Mouse (Mus musculus): ENCODE measurements at regions not wholly inside any gene's neighbourhood (a gene's known extent, or its start where the extent isn't known, plus 50 kb on each side); places are given as distances from the start of the nearest gene placed in this dataset.

GRCm38 (mm10) chr4:72688842-72689241 is 163.6 kb downstream of the Aldoart1 start:
- H3K27me3 ChIP-seq (replicated peaks): no peaks in the 10 kb centered on the region
- H3K4me3 ChIP-seq (replicated peaks): no peak overlapping the region
- no peak for TF ChIP-seq FLI1 (IDR thresholded peaks at IDR 0.05; ENCODE audit: low read length)
- no peak for TF ChIP-seq GATA1 (IDR thresholded peaks at IDR 0.05; ENCODE audit: borderline replicate concordance, low read length)
- H3K9me3 ChIP-seq: no peaks in the 10 kb centered on the region
- no peaks in the 10 kb centered on the region for H3K4me1 ChIP-seq
- H3K36me3 ChIP-seq (replicated peaks; ENCODE audit: low read length): no peaks in the 10 kb centered on the region

- H3K4me3 ChIP-seq (replicated peaks): no peak overlapping the region
- H3K4me1 ChIP-seq: no peaks in the 10 kb centered on the region
- no peaks in the 10 kb centered on the region for H3K36me3 ChIP-seq (replicated peaks; ENCODE audit: low read length)
- TF ChIP-seq GATA1 (IDR thresholded peaks at IDR 0.05; ENCODE audit: borderline replicate concordance, low read length) (no peak), FLI1 (IDR thresholded peaks at IDR 0.05; ENCODE audit: low read length) (no peak)
- peaks cover 4% of the 10 kb centered on the region; the same call in 1 of the 2 replicates for H3K9me3 ChIP-seq
- no peaks in the 10 kb centered on the region for H3K27me3 ChIP-seq (replicated peaks)
Measured at GRCm38 (mm10) chr4:72674006-72674405, 178.4 kb downstream of the Aldoart1 start.

GRCm38 (mm10) chr4:72671652-72672411 is 180.6 kb downstream of the Aldoart1 start:
- Histone ChIP-seq H3K4me1 (no peaks in the 10 kb centered on the region), H3K36me3 (replicated peaks; ENCODE audit: low read length) (no peaks in the 10 kb centered on the region)
- TF ChIP-seq GATA1 (IDR thresholded peaks at IDR 0.05; ENCODE audit: borderline replicate concordance, low read length) (no peak), FLI1 (IDR thresholded peaks at IDR 0.05; ENCODE audit: low read length) (no peak)

GRCm38 (mm10) chr4:72669827-72670494 is 182.5 kb downstream of the Aldoart1 start:
- no peaks in the 10 kb centered on the region for H3K36me3 ChIP-seq (replicated peaks; ENCODE audit: low read length)
- peaks cover 4% of the 10 kb centered on the region; the same call in 1 of the 2 replicates for H3K9me3 ChIP-seq
- no peaks in the 10 kb centered on the region for H3K4me1 ChIP-seq
- TF ChIP-seq FLI1 (IDR thresholded peaks at IDR 0.05; ENCODE audit: low read length) (no peak), GATA1 (IDR thresholded peaks at IDR 0.05; ENCODE audit: borderline replicate concordance, low read length) (no peak)
- H3K4me3 ChIP-seq (replicated peaks): no peak overlapping the region
- H3K27me3 ChIP-seq (replicated peaks): no peaks in the 10 kb centered on the region

More at GRCm38 (mm10) chr4:72671652-72672411, 180.6 kb downstream of the Aldoart1 start:
- Histone ChIP-seq H3K4me3 (replicated peaks) (no peak overlapping the region), H3K9me3 (peaks cover 4% of the 10 kb centered on the region; the same call in 1 of the 2 replicates), H3K27me3 (replicated peaks) (no peaks in the 10 kb centered on the region)

GRCm38 (mm10) chr4:72664379-72664778 is 188.1 kb downstream of the Aldoart1 start:
- H3K4me3 ChIP-seq (replicated peaks): no peak overlapping the region
- H3K9me3 ChIP-seq: no peaks in the 10 kb centered on the region
- H3K36me3 ChIP-seq (replicated peaks; ENCODE audit: low read length): no peaks in the 10 kb centered on the region

GRCm38 (mm10) chr4:72662477-72662876 is 190.0 kb downstream of the Aldoart1 start:
- H3K4me3 ChIP-seq (replicated peaks): no peak overlapping the region
- no peaks in the 10 kb centered on the region for H3K4me1 ChIP-seq
- no peaks in the 10 kb centered on the region for H3K27me3 ChIP-seq (replicated peaks)
- no peaks in the 10 kb centered on the region for H3K9me3 ChIP-seq
- no peaks in the 10 kb centered on the region for H3K36me3 ChIP-seq (replicated peaks; ENCODE audit: low read length)
- TF ChIP-seq FLI1 (IDR thresholded peaks at IDR 0.05; ENCODE audit: low read length) (no peak), GATA1 (IDR thresholded peaks at IDR 0.05; ENCODE audit: borderline replicate concordance, low read length) (no peak)

More at GRCm38 (mm10) chr4:72664379-72664778, 188.1 kb downstream of the Aldoart1 start:
- TF ChIP-seq GATA1 (IDR thresholded peaks at IDR 0.05; ENCODE audit: borderline replicate concordance, low read length) (no peak), FLI1 (IDR thresholded peaks at IDR 0.05; ENCODE audit: low read length) (no peak)
- Histone ChIP-seq H3K27me3 (replicated peaks) (no peaks in the 10 kb centered on the region), H3K4me1 (no peaks in the 10 kb centered on the region)

- TF ChIP-seq FLI1 (IDR thresholded peaks at IDR 0.05; ENCODE audit: low read length) (no peak), GATA1 (IDR thresholded peaks at IDR 0.05; ENCODE audit: borderline replicate concordance, low read length) (no peak)
Measured at GRCm38 (mm10) chr4:72656206-72656605, 196.2 kb downstream of the Aldoart1 start.

GRCm38 (mm10) chr4:72647130-72647529 is 205.3 kb downstream of the Aldoart1 start:
- H3K4me1 ChIP-seq: no peaks in the 10 kb centered on the region
- H3K27me3 ChIP-seq (replicated peaks): no peaks in the 10 kb centered on the region
- no peak for TF ChIP-seq FLI1 (IDR thresholded peaks at IDR 0.05; ENCODE audit: low read length)
- H3K4me3 ChIP-seq (replicated peaks): no peak overlapping the region
- H3K9me3 ChIP-seq: no peaks in the 10 kb centered on the region
- no peaks in the 10 kb centered on the region for H3K36me3 ChIP-seq (replicated peaks; ENCODE audit: low read length)

More at GRCm38 (mm10) chr4:72656206-72656605, 196.2 kb downstream of the Aldoart1 start:
- Histone ChIP-seq H3K36me3 (replicated peaks; ENCODE audit: low read length) (no peaks in the 10 kb centered on the region), H3K27me3 (replicated peaks) (no peaks in the 10 kb centered on the region), H3K4me1 (no peaks in the 10 kb centered on the region), H3K9me3 (no peaks in the 10 kb centered on the region), H3K4me3 (replicated peaks) (no peak overlapping the region)

- H3K36me3 ChIP-seq (replicated peaks; ENCODE audit: low read length): no peaks in the 10 kb centered on the region
- no peaks in the 10 kb centered on the region for H3K4me1 ChIP-seq
- H3K4me3 ChIP-seq (replicated peaks): no peak overlapping the region
- H3K9me3 ChIP-seq: 0 out of 2 replicates have a peak, but pooled peaks cover 3% of the 10 kb centered on the region
- no peaks in the 10 kb centered on the region for H3K27me3 ChIP-seq (replicated peaks)
- no peak for TF ChIP-seq GATA1 (IDR thresholded peaks at IDR 0.05; ENCODE audit: borderline replicate concordance, low read length)
- TF ChIP-seq FLI1 (IDR thresholded peaks at IDR 0.05; ENCODE audit: low read length): no peak
Measured at GRCm38 (mm10) chr4:72629416-72629815, 223.0 kb downstream of the Aldoart1 start.
